Mouse (Mus musculus) CH12.LX (cell line): ENCODE results near the gene Gstp2. TPM values are rescaled to one million over a fixed set of nuclear protein-coding genes. Genes with fewer than 3 reads are reported as not detected.
A peak's percentile ranks its signal among the peaks of the same experiment; 100 is the strongest.

ENCODE experiments used
- DNase-seq: peaks from one replicate; pipeline ENCODE4 v3.0.0-alpha.2; 2013; ENCODE audit errors: extremely low read depth
- H3K27ac ChIP-seq: 2 replicates; pipeline ENCODE4 v1.5.1; 2012; ENCODE audit warnings: low read depth, mild to moderate bottlenecking, control low read depth, moderate library complexity; ENCODE audit not compliant: insufficient read depth
- H3K27me3 ChIP-seq: replicated peaks from 2 replicates; pipeline ENCODE3; 2012; ENCODE audit warnings: inconsistent platforms
- H3K36me3 ChIP-seq, 2 experiments: replicated peaks in 1 of 2; 2 replicates each; pipeline versions ENCODE3 to v1.6.1; 2012; ENCODE audit warnings: inconsistent platforms in 1 of 2, low read length in 1 of 2, mild to moderate bottlenecking in 1 of 2, mixed read lengths in 1 of 2, moderate library complexity in 1 of 2; ENCODE audit not compliant: control insufficient read depth in 1 of 2, insufficient read depth in 1 of 2
- H3K4me1 ChIP-seq, 2 experiments: 2 replicates each; pipeline ENCODE4 v1.6.1; 2012; ENCODE audit warnings: inconsistent platforms in 1 of 2, moderate library complexity in 1 of 2; ENCODE audit not compliant: insufficient read depth in 2 of 2, control insufficient read depth in 1 of 2
- H3K4me2 ChIP-seq: 2 replicates; pipeline ENCODE4 v1.6.1; 2012; ENCODE audit warnings: low read depth, mild to moderate bottlenecking, control low read depth; ENCODE audit not compliant: poor library complexity, insufficient read depth, severe bottlenecking
- H3K4me3 ChIP-seq, 3 experiments: fragments of 150-350 bp in 1 of 3; sonication (generic) in 1 of 3; replicated peaks in 1 of 3; 2 replicates each; pipeline versions ENCODE3 to v1.5.1; 2011 to 2012; ENCODE audit warnings: low read depth in 2 of 3, low read length in 2 of 3, mild to moderate bottlenecking in 2 of 3, moderate library complexity in 2 of 3, control low read depth in 1 of 3, improper control_type of control experiment in 1 of 3, inconsistent platforms in 1 of 3, mixed read lengths in 1 of 3; ENCODE audit not compliant: poor library complexity in 1 of 3
- H3K79me2 ChIP-seq: replicated peaks from 2 replicates; pipeline ENCODE4 v1.6.1; 2012; ENCODE audit warnings: mild to moderate bottlenecking, moderate library complexity; ENCODE audit not compliant: control insufficient read depth, poor library complexity, insufficient read depth, severe bottlenecking; ENCODE audit errors: extremely low read depth
- H3K9ac ChIP-seq: 2 replicates; pipeline ENCODE4 v1.6.1; 2012; ENCODE audit warnings: low read depth, mild to moderate bottlenecking, control low read depth, moderate library complexity; ENCODE audit not compliant: insufficient read depth
- H3K9me3 ChIP-seq: replicated peaks from 2 replicates; pipeline ENCODE3; 2012; ENCODE audit warnings: low read length, inconsistent platforms, mixed read lengths
- BHLHE40 ChIP-seq: IDR thresholded peaks from 2 replicates; pipeline ENCODE4 v1.6.1; 2011; ENCODE audit warnings: mild to moderate bottlenecking, low read depth, low read length, improper control_type of control experiment
- CHD1 ChIP-seq: IDR thresholded peaks from 2 replicates; pipeline ENCODE4 v1.6.1; 2012; ENCODE audit warnings: low read depth, low read length, improper control_type of control experiment, inconsistent platforms
- CHD2 ChIP-seq: IDR thresholded peaks from 2 replicates; pipeline ENCODE4 v1.6.1; 2011; ENCODE audit warnings: low read length, improper control_type of control experiment
- ETS1 ChIP-seq: conservative IDR thresholded peaks from 2 replicates; pipeline ENCODE4 v1.6.1; 2012; ENCODE audit warnings: low read depth, mild to moderate bottlenecking, inconsistent platforms, low read length, improper control_type of control experiment, moderate library complexity
- GABPA ChIP-seq: IDR thresholded peaks from 2 replicates; pipeline ENCODE4 v1.6.1; 2012; ENCODE audit warnings: low read depth, low read length, improper control_type of control experiment, inconsistent platforms; ENCODE audit not compliant: insufficient replicate concordance
- HCFC1 ChIP-seq: IDR thresholded peaks from 2 replicates; pipeline ENCODE4 v1.6.1; 2012; ENCODE audit warnings: low read depth, mild to moderate bottlenecking, inconsistent platforms, low read length, improper control_type of control experiment
- IRF4 ChIP-seq: IDR thresholded peaks from 2 replicates; pipeline ENCODE4 v1.6.1; 2014; ENCODE audit warnings: low read depth, mild to moderate bottlenecking, inconsistent platforms, low read length, improper control_type of control experiment
- JUN ChIP-seq: IDR thresholded peaks from 2 replicates; pipeline ENCODE4 v1.6.1; 2011; ENCODE audit warnings: low read depth, mild to moderate bottlenecking, low read length, improper control_type of control experiment, moderate library complexity; ENCODE audit not compliant: insufficient read depth
- JUND ChIP-seq: conservative IDR thresholded peaks from 2 replicates; pipeline ENCODE4 v1.6.1; 2011; ENCODE audit warnings: low read depth, low read length, improper control_type of control experiment
- MAFK ChIP-seq: IDR thresholded peaks from 2 replicates; pipeline ENCODE4 v1.6.1; 2011; ENCODE audit warnings: low read length, improper control_type of control experiment; ENCODE audit not compliant: insufficient replicate concordance
- MAZ ChIP-seq: IDR thresholded peaks from 2 replicates; pipeline ENCODE4 v1.6.1; 2012; ENCODE audit warnings: low read depth, mild to moderate bottlenecking, inconsistent platforms, low read length, improper control_type of control experiment, moderate library complexity
- MEF2A ChIP-seq: IDR thresholded peaks from 2 replicates; pipeline ENCODE4 v1.6.1; 2014; ENCODE audit warnings: low read depth, mild to moderate bottlenecking, inconsistent platforms, low read length, improper control_type of control experiment, borderline replicate concordance
- PAX5 ChIP-seq: IDR thresholded peaks from 2 replicates; pipeline ENCODE4 v1.6.1; 2012; ENCODE audit warnings: low read length, inconsistent platforms, mixed read lengths
- SIN3A ChIP-seq: IDR thresholded peaks from 2 replicates; pipeline ENCODE4 v1.6.1; 2012; ENCODE audit warnings: low read length, improper control_type of control experiment, inconsistent platforms
- TBP ChIP-seq: conservative IDR thresholded peaks from 2 replicates; pipeline ENCODE4 v1.6.1; 2011; ENCODE audit warnings: low read depth, low read length, improper control_type of control experiment
- TCF12 ChIP-seq: IDR thresholded peaks from 2 replicates; pipeline ENCODE4 v1.6.1; 2014; ENCODE audit warnings: low read depth, mild to moderate bottlenecking, inconsistent platforms, low read length, improper control_type of control experiment
- UBTF ChIP-seq: IDR thresholded peaks from 2 replicates; pipeline ENCODE4 v1.6.1; 2012; ENCODE audit warnings: low read depth, mild to moderate bottlenecking, inconsistent platforms, low read length, improper control_type of control experiment, moderate library complexity
- USF2 ChIP-seq: conservative IDR thresholded peaks from 2 replicates; pipeline ENCODE4 v1.6.1; 2011; ENCODE audit warnings: low read depth, low read length, improper control_type of control experiment
- ZKSCAN1 ChIP-seq: IDR thresholded peaks from 2 replicates; pipeline ENCODE4 v1.6.1; 2012; ENCODE audit warnings: low read depth, inconsistent platforms, low read length, improper control_type of control experiment, borderline replicate concordance
- dilution Hi-C: fragments of 300-500 bp; cut with MboI; formaldehyde crosslinking; loops from 2 replicates; pipeline ENCODE4 v1.14.3; 2020; ENCODE audit warnings: low sequenced_read_pairs; ENCODE audit not compliant: extremely low pct_unique_long_range_greater_than_20kb, extremely low pct_ligation_motif_present
- in situ Hi-C: fragments of 300-500 bp; cut with MboI; formaldehyde crosslinking; loops from 3 replicates; pipeline ENCODE4 v1.14.3; 2019; ENCODE audit warnings: low sequenced_read_pairs, low pct_ligation_motif_present, low pct_unique_long_range_greater_than_20kb, mixed read lengths
- polyA plus RNA-seq: library from polyadenylated mRNA; unstranded; fragments of >175 nt; gene quantifications from 2 replicates; pipeline ENCODE4 v1.2.1, GENCODE M21; 2012; ENCODE audit warnings: low read depth; ENCODE audit not compliant: insufficient read length
- total RNA-seq, 2 experiments: library from RNA; depleted of rRNA; stranded (reverse); fragments of 300-350 nt in 1 of 2; fragments of >200 nt in 1 of 2; gene quantifications; 2 replicates each; pipeline ENCODE4 v1.2.3; 2012 to 2014

The Gstp2 gene
- total and polyA plus RNA-seq, 3 experiments, result 1.4 to 21.1 TPM; not detected in 1

GRCm38 (mm10) chr19:4012432-4013022 lies 33.3 kb downstream of the Gstp2 start, which contains the start of gene Ndufv1 (continued):
- TF ChIP-seq GABPA (peak; percentile 87; the same call in 1 of the 2 replicates), ETS1 (no peak; the same call in 1 of the 2 replicates), IRF4 (peak; percentile 68), CHD1 (no peak), HCFC1 (peak; percentile 100), SIN3A (peak; percentile 99), MAZ (peak; percentile 62; the same call in 1 of the 2 replicates), ZKSCAN1 (no peak)
- TF ChIP-seq, all 38 proteins: peak for 27

DNA sequence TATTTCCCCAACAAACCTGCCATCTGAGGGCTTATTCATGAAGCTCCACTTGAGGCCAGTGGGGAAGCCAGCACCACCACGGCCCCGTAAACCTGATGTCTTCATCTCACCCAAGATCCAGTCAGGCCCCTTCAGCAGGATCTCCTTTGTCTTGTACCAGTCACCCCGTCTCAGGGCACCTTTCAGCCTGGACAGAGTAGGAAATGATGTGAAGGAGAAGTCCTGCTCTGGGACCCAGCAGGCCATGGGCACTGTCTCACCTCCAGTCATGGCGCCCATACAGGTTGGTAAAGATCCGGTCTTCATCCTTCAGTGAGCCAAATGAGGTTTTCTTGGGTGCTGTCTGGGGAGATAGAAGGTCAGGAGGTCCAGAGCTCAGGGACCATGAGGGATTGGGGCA lies 34.7 kb downstream of the Gstp2 start:
- Histone ChIP-seq H3K4me2 (no peak overlapping the region), H3K79me2 (peaks cover 8% of the 10 kb centered on the region; the same call in 1 of the 2 replicates), H3K9ac (no peak overlapping the region), H3K4me3 (no peak overlapping the region), H3K27me3 (peaks cover 2% of the 10 kb centered on the region), H3K36me3 (peaks cover 45 to 52% of the 10 kb centered on the region in 2 experiments), H3K4me1 (peaks cover 4 to 18% of the 10 kb centered on the region in 2 experiments), H3K27ac (no peak overlapping the region), H3K9me3 (no peaks in the 10 kb centered on the region)
- TF ChIP-seq JUN, result no peak
- TF ChIP-seq MAZ, result no peak
- TF ChIP-seq USF2, result no peak
- TF ChIP-seq PAX5, result no peak
- TF ChIP-seq MAFK, result no peak
- TF ChIP-seq UBTF, result no peak
- TF ChIP-seq JUND, result no peak
- TF ChIP-seq BHLHE40, result no peak
- no peak for TF ChIP-seq TCF12
- in situ Hi-C loops, result no loop called here
- dilution Hi-C loops, result no loop called here
- DNase-seq, result no peak

DNA sequence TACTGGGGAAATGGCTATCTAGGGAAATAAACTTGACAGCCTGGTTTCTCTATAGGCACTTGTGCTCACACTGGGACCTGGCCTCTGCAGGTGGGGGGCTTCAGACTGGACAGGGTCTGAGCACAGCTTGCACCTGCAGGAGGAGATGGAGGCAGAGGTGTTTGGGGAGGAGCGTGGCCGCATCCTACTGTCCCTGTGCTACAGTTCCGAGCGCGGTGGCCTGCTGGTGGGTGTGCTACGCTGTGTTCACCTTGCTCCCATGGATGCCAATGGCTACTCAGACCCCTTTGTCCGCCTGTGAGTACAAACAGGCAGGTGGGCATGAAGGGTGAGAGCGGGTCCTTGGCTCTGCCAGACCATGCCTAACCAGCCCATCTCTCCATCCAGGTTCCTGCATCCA lies 39.9 kb downstream of the Gstp2 start:
- H3K4me3 ChIP-seq, result no peak overlapping the region
- H3K9ac ChIP-seq, result no peak overlapping the region
- no peaks in the 10 kb centered on the region for H3K27me3 ChIP-seq
- no peak overlapping the region for H3K27ac ChIP-seq
- dilution Hi-C loops (no loop called here), in situ Hi-C loops (no loop called here)
- H3K9me3 ChIP-seq, result no peaks in the 10 kb centered on the region
- H3K4me2 ChIP-seq, result no peak overlapping the region
- H3K79me2 ChIP-seq, result no peaks in the 10 kb centered on the region
- no peak for DNase-seq
- H3K36me3 ChIP-seq, result peaks cover 56 to 89% of the 10 kb centered on the region in 2 experiments
- peaks cover 4 to 12% of the 10 kb centered on the region in 2 experiments for H3K4me1 ChIP-seq
- no peak for TF ChIP-seq TBP
- no peak for TF ChIP-seq CHD2
- no peak for TF ChIP-seq MAFK
- no peak for TF ChIP-seq GABPA
- no peak for TF ChIP-seq MEF2A
